Mouse (Mus musculus) regulatory T cell (primary cell): Measurements from ENCODE around the gene Arap1.

Source experiments
- in situ Hi-C: fragments of 300-600 bp; cut with MboI, MseI; formaldehyde crosslinking; loops from one replicate; pipeline ENCODE4 v1.15.1; 2025; ENCODE audit warnings: high pct_unique_total_duplicates

The Arap1 gene

GRCm38 (mm10) chr7:101393694-101394504 is 46.0 kb downstream of the Arap1 start:
- in situ Hi-C loops: no loop called here

- in situ Hi-C loops: no loop called here
These were observed 46.7 kb downstream of the Arap1 start for GRCm38 (mm10) chr7:101394569-101394968.

- in situ Hi-C loops: no loop called here
These were observed 47.6 kb downstream of the Arap1 start for GRCm38 (mm10) chr7:101395471-101395870.

GRCm38 (mm10) chr7:101397175-101397574 is 49.3 kb downstream of the Arap1 start:
- in situ Hi-C loops: no loop called here

GRCm38 (mm10) chr7:101401510-101401909 is 53.6 kb downstream of the Arap1 start:
- in situ Hi-C loops: no loop called here

- in situ Hi-C loops: no loop called here
These were observed 56.0 kb downstream of the Arap1 start for GRCm38 (mm10) chr7:101403831-101404230.

- in situ Hi-C loops: no loop called here
These were observed 62.5 kb downstream of the Arap1 start, which contains the start of gene Gm45837 for GRCm38 (mm10) chr7:101410267-101410936. Gene Gm45837, plus strand, starts transcription at chr7:101410886.

GRCm38 (mm10) chr7:101412796-101413195 is 64.9 kb downstream of the Arap1 start:
- in situ Hi-C loops: no loop called here

GRCm38 (mm10) chr7:101414209-101414608 is 66.3 kb downstream of the Arap1 start:
- in situ Hi-C loops: no loop called here

- in situ Hi-C loops: no loop called here
These were observed 67.0 kb downstream of the Arap1 start for GRCm38 (mm10) chr7:101414661-101415511.

GRCm38 (mm10) chr7:101415512-101416100 is 67.7 kb downstream of the Arap1 start:
- in situ Hi-C loops: no loop called here

- in situ Hi-C loops: no loop called here
These were observed 68.5 kb downstream of the Arap1 start for GRCm38 (mm10) chr7:101416391-101416790.

GRCm38 (mm10) chr7:101419013-101419770 is 71.3 kb downstream of the Arap1 start:
- in situ Hi-C loops: no loop called here

GRCm38 (mm10) chr7:101421529-101421928 is 73.7 kb downstream of the Arap1 start, which contains the start of gene Pde2a:
Gene Pde2a, plus strand, starts transcription at chr7:101421691.
- in situ Hi-C loops: no loop called here

- in situ Hi-C loops: no loop called here
These were observed 74.2 kb downstream of the Arap1 start for GRCm38 (mm10) chr7:101422069-101422468.

- in situ Hi-C loops: no loop called here
These were observed 74.8 kb downstream of the Arap1 start for GRCm38 (mm10) chr7:101422646-101423045.

GRCm38 (mm10) chr7:101423970-101424369 is 76.1 kb downstream of the Arap1 start:
- in situ Hi-C loops: no loop called here

- in situ Hi-C loops: no loop called here
These were observed 78.8 kb downstream of the Arap1 start for GRCm38 (mm10) chr7:101426692-101427091.

- in situ Hi-C loops: no loop called here
These were observed 79.9 kb downstream of the Arap1 start for GRCm38 (mm10) chr7:101427736-101428135.

- in situ Hi-C loops: no loop called here
These were observed 87.2 kb downstream of the Arap1 start for GRCm38 (mm10) chr7:101435038-101435437.

- in situ Hi-C loops: no loop called here
These were observed 90.0 kb downstream of the Arap1 start for GRCm38 (mm10) chr7:101437876-101438275.
